In the genomic region with DNA sequence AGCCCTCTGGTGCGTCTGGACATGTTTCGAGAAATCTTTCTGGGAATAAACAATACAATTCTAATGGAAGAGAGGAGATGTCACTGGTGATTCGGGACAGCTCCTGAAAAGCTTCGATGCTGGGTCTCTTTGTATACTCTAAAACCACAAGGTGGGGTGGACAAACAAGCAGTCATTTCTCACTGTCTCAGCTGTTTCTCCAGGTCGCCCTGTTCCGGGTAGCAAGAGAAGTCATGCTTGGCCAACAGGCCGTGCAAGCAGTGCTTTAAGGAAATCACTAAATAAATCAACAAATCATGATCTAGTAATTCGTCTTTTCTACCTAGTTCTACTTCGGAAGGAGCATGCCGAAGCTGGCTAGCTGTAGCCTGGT, we compare ENCODE assay signal across 8 mouse cellular contexts. TPM values are rescaled to one million over a fixed set of nuclear protein-coding genes. Genes with fewer than 3 reads are reported as not detected.
DNase-seq lines count a peak whose midpoint lies in the region; ATAC-seq and TF ChIP-seq lines count a peak whose summit lies in the region.

No protein-coding gene starts in this region.

- peak overlapping the region; percentile 77 for H3K4me2 ChIP-seq in embryonic facial prominence, embryonic 15.5 days (replicated peaks)
- peak overlapping the region; percentile 30; the same call in 1 of the 2 replicates for H3K4me2 ChIP-seq in limb, embryonic 11.5 days (ENCODE audit: low read depth, severe bottlenecking)
- H3K4me2 ChIP-seq in neural tube, embryonic 13.5 days: peak overlapping the region; percentile 96

- no peak for TF ChIP-seq POLR2A in lung, adult 2 months (IDR thresholded peaks at IDR 0.05; ENCODE audit: borderline replicate concordance, extremely low read depth, low read depth, low read length)

- no peaks in the 10 kb centered on the region for H3K9me3 ChIP-seq in embryonic facial prominence, embryonic 15.5 days (replicated peaks)
- H3K9me3 ChIP-seq in limb, embryonic 11.5 days (ENCODE audit: control insufficient read depth, low read length): no peaks in the 10 kb centered on the region
- H3K9me3 ChIP-seq in neural tube, embryonic 13.5 days: no peaks in the 10 kb centered on the region

- 16% methylated on average over 10 of the region's 10 CpGs for WGBS in lung, adult 2 months
- WGBS in embryonic facial prominence, embryonic 15.5 days: 33% methylated on average over 10 of the region's 10 CpGs
- 43% methylated on average over 10 of the region's 10 CpGs for WGBS in limb, embryonic 11.5 days
- WGBS in neural tube, embryonic 13.5 days: 40% methylated on average over 10 of the region's 10 CpGs

- H3K27ac ChIP-seq in embryonic facial prominence, embryonic 15.5 days (replicated peaks): peak overlapping the region; percentile 91
- H3K27ac ChIP-seq in limb, embryonic 11.5 days (replicated peaks; ENCODE audit: low read depth, low read length): no peak overlapping the region
- 0 out of 2 replicates have a peak overlapping the region, but pooled peaks have one; percentile 6 for H3K27ac ChIP-seq in neural tube, embryonic 13.5 days (replicated peaks)

- H3K4me1 ChIP-seq in lung, adult 2 months (ENCODE audit: control insufficient read depth, insufficient read depth, low read length): 0 out of 2 replicates have a peak, but pooled peaks cover 7% of the 10 kb centered on the region
- peaks cover 15% of the 10 kb centered on the region for H3K4me1 ChIP-seq in embryonic facial prominence, embryonic 15.5 days
- peaks cover 6% of the 10 kb centered on the region; the same call in 1 of the 2 replicates for H3K4me1 ChIP-seq in limb, embryonic 11.5 days (ENCODE audit: control insufficient read depth, insufficient read depth, low read length)
- peaks cover 27% of the 10 kb centered on the region for H3K4me1 ChIP-seq in neural tube, embryonic 13.5 days (replicated peaks)

- no peak for DNase-seq in lung, adult 2 months
- DNase-seq in lung, postnatal 14 days: no peak
- no peak for DNase-seq in limb, embryonic 11.5 days (ENCODE audit: low spot score)
- DNase-seq in adrenal gland, postnatal 25 days: no peak
- DNase-seq in thymus, postnatal 14 days: no peak
- DNase-seq in urinary bladder, adult 18-20 months (ENCODE audit: low spot score in 2 of 2): no peak

- peaks cover 24% of the 10 kb centered on the region for H3K36me3 ChIP-seq in embryonic facial prominence, embryonic 15.5 days
- H3K36me3 ChIP-seq in limb, embryonic 11.5 days (ENCODE audit: control insufficient read depth, insufficient read depth, low read length): peaks cover 20% of the 10 kb centered on the region
- H3K36me3 ChIP-seq in neural tube, embryonic 13.5 days: peaks cover 30% of the 10 kb centered on the region

- H3K4me3 ChIP-seq in lung, adult 2 months (replicated peaks; ENCODE audit: extremely low read depth, low read depth, low read length): peak overlapping the region; percentile 73
- peak overlapping the region; percentile 83 for H3K4me3 ChIP-seq in embryonic facial prominence, embryonic 15.5 days (replicated peaks)
- no peak overlapping the region for H3K4me3 ChIP-seq in limb, embryonic 11.5 days (ENCODE audit: low read depth, low read length)
- H3K4me3 ChIP-seq in neural tube, embryonic 13.5 days: peak overlapping the region; percentile 77

- ATAC-seq in embryonic facial prominence, embryonic 15.5 days (ENCODE audit: insufficient number of reproducible peaks, low FRiP score, low TSS enrichment, low read depth): no peak
- ATAC-seq in limb, embryonic 11.5 days (ENCODE audit: insufficient number of reproducible peaks, low FRiP score, low TSS enrichment, low read depth): no peak
- peak; percentile 1; the same call in 1 of the 2 replicates for ATAC-seq in neural tube, embryonic 13.5 days (ENCODE audit: low read depth)

- no peak for TF ChIP-seq CTCF in lung, adult 2 months (IDR thresholded peaks at IDR 0.05; ENCODE audit: insufficient read depth, low read length)

- H3K27me3 ChIP-seq in embryonic facial prominence, embryonic 15.5 days: no peaks in the 10 kb centered on the region
- H3K27me3 ChIP-seq in limb, embryonic 11.5 days (ENCODE audit: control insufficient read depth, insufficient read depth, low read length): no peaks in the 10 kb centered on the region
- no peaks in the 10 kb centered on the region for H3K27me3 ChIP-seq in neural tube, embryonic 13.5 days

- 0 out of 2 replicates have a peak overlapping the region, but pooled peaks have one; percentile 15 for H3K9ac ChIP-seq in embryonic facial prominence, embryonic 15.5 days
- H3K9ac ChIP-seq in limb, embryonic 11.5 days (ENCODE audit: low read length): peak overlapping the region; percentile 27; the same call in 1 of the 2 replicates
- peak overlapping the region; percentile 31 for H3K9ac ChIP-seq in neural tube, embryonic 13.5 days

RNA-seq across cellular contexts. Expression of a gene that starts 0.4 kb away (rescaled TPM):
- polyA plus RNA-seq in lung, adult 2 months (2012; rRNA removed): 36.7 and 43.8 TPM in 2 replicates
- 96.9 and 105 TPM in 2 replicates for polyA plus RNA-seq in embryonic facial prominence, embryonic 15.5 days (2015; fragmentation: Nextera tagmentation; extraction: Ambion mirVana)
- polyA plus RNA-seq in limb, embryonic 11.5 days (2014; fragmentation: Nextera tagmentation; extraction: Ambion mirVana): 120 and 137 TPM in 2 replicates
- 72.2 and 73.4 TPM in 2 replicates for polyA plus RNA-seq in neural tube, embryonic 13.5 days (2015; fragmentation: Nextera tagmentation; extraction: Ambion mirVana)
- 35.0 and 46.2 TPM in 2 replicates for total RNA-seq in adrenal gland, postnatal 25 days (2021)

RNA-seq across cellular contexts. Expression of a gene that starts 10.7 kb away (rescaled TPM):
- polyA plus RNA-seq in lung, adult 2 months (2012; rRNA removed): 0.07 TPM in 1 of 2 replicates, not detected in the other
- polyA plus RNA-seq in embryonic facial prominence, embryonic 15.5 days (2015; fragmentation: Nextera tagmentation; extraction: Ambion mirVana): 0.24 and 0.32 TPM in 2 replicates
- polyA plus RNA-seq in limb, embryonic 11.5 days (2014; fragmentation: Nextera tagmentation; extraction: Ambion mirVana): 0.08 TPM in 1 of 2 replicates, not detected in the other
- 0.15 TPM in 1 of 2 replicates, not detected in the other for polyA plus RNA-seq in neural tube, embryonic 13.5 days (2015; fragmentation: Nextera tagmentation; extraction: Ambion mirVana)
- 0.38 and 0.73 TPM in 2 replicates for total RNA-seq in adrenal gland, postnatal 25 days (2021)

RNA-seq across cellular contexts. Expression of a gene that starts 31.2 kb away (rescaled TPM):
- polyA plus RNA-seq in lung, adult 2 months (2012; rRNA removed): 11.4 and 11.5 TPM in 2 replicates
- 4.0 and 4.6 TPM in 2 replicates for polyA plus RNA-seq in embryonic facial prominence, embryonic 15.5 days (2015; fragmentation: Nextera tagmentation; extraction: Ambion mirVana)
- 0.12 and 1.4 TPM in 2 replicates for polyA plus RNA-seq in limb, embryonic 11.5 days (2014; fragmentation: Nextera tagmentation; extraction: Ambion mirVana)
- polyA plus RNA-seq in neural tube, embryonic 13.5 days (2015; fragmentation: Nextera tagmentation; extraction: Ambion mirVana): 0.49 TPM in 1 of 2 replicates, not detected in the other
- total RNA-seq in adrenal gland, postnatal 25 days (2021): 6.1 and 9.5 TPM in 2 replicates

RNA-seq across cellular contexts. Expression of a gene that starts 38.5 kb away (rescaled TPM):
- 70.4 and 81.7 TPM in 2 replicates for polyA plus RNA-seq in lung, adult 2 months (2012; rRNA removed)
- 17.3 and 18.5 TPM in 2 replicates for polyA plus RNA-seq in embryonic facial prominence, embryonic 15.5 days (2015; fragmentation: Nextera tagmentation; extraction: Ambion mirVana)
- polyA plus RNA-seq in limb, embryonic 11.5 days (2014; fragmentation: Nextera tagmentation; extraction: Ambion mirVana): 5.6 and 6.1 TPM in 2 replicates
- polyA plus RNA-seq in neural tube, embryonic 13.5 days (2015; fragmentation: Nextera tagmentation; extraction: Ambion mirVana): 2.0 and 3.2 TPM in 2 replicates
- 77.2 and 92.4 TPM in 2 replicates for total RNA-seq in adrenal gland, postnatal 25 days (2021)

RNA-seq across cellular contexts. Expression of a gene that starts 52.7 kb away (rescaled TPM):
- 8.7 and 11.1 TPM in 2 replicates for polyA plus RNA-seq in lung, adult 2 months (2012; rRNA removed)
- polyA plus RNA-seq in embryonic facial prominence, embryonic 15.5 days (2015; fragmentation: Nextera tagmentation; extraction: Ambion mirVana): 37.5 and 38.9 TPM in 2 replicates
- polyA plus RNA-seq in limb, embryonic 11.5 days (2014; fragmentation: Nextera tagmentation; extraction: Ambion mirVana): 44.1 and 46.9 TPM in 2 replicates
- 25.7 and 33.7 TPM in 2 replicates for polyA plus RNA-seq in neural tube, embryonic 13.5 days (2015; fragmentation: Nextera tagmentation; extraction: Ambion mirVana)
- 21.7 and 26.0 TPM in 2 replicates for total RNA-seq in adrenal gland, postnatal 25 days (2021)

Comparison
In these comparisons a context has a peak if more than half of its experiments do, and no peak if none do; other contexts are left out.
1. H3K4me2 ChIP-seq: peak in every context shown above with its lines; median percentile 96 in neural tube, embryonic 13.5 days; 77 in embryonic facial prominence, embryonic 15.5 days; 30 in limb, embryonic 11.5 days.